Mouse (Mus musculus) liver, embryonic 11.5 days (tissue): Measurements from ENCODE around the gene Pbld1. TPM values are rescaled to one million over a fixed set of nuclear protein-coding genes. Genes with fewer than 3 reads are reported as not detected.
A peak's percentile ranks its signal among the peaks of the same experiment; 100 is the strongest.

Experiments
- ATAC-seq: fragments of 200-750 bp; cut with Nextera tagmentation; replicated peaks from 2 replicates; pipeline ENCODE4 v1.8.0; 2017; ENCODE audit warnings: moderate number of reproducible peaks, mild to moderate bottlenecking, moderate TSS enrichment, moderate library complexity; ENCODE audit not compliant: low FRiP score
- DNase-seq: peaks from one replicate; pipeline ENCODE4 v3.0.0-alpha.2; 2017; ENCODE audit warnings: low spot score
- H3K27ac ChIP-seq: fragments of 300-500 bp; sonication (generic); 2 replicates; pipeline ENCODE4 v1.5.1; 2014; ENCODE audit warnings: mild to moderate bottlenecking, low read depth, low read length, control low read depth
- H3K27me3 ChIP-seq: fragments of 300-500 bp; sonication (generic); replicated peaks from 2 replicates; pipeline ENCODE4 v1.6.1; 2014; ENCODE audit warnings: low read length, mixed read lengths; ENCODE audit not compliant: control insufficient read depth, insufficient read depth
- H3K36me3 ChIP-seq: fragments of 300-500 bp; sonication (generic); 2 replicates; pipeline ENCODE4 v1.6.1; 2014; ENCODE audit warnings: mild to moderate bottlenecking, low read length, moderate library complexity, mixed read lengths; ENCODE audit not compliant: control insufficient read depth, insufficient read depth
- H3K4me1 ChIP-seq: fragments of 300-500 bp; sonication (generic); replicated peaks from 2 replicates; pipeline ENCODE4 v1.6.1; 2014; ENCODE audit warnings: low read length, mixed read lengths; ENCODE audit not compliant: control insufficient read depth, insufficient read depth
- H3K4me2 ChIP-seq: fragments of 300-500 bp; sonication (generic); 2 replicates; pipeline ENCODE4 v1.6.1; 2014; ENCODE audit warnings: mild to moderate bottlenecking, control low read depth, moderate library complexity
- H3K4me3 ChIP-seq: fragments of 300-500 bp; sonication (generic); 2 replicates; pipeline ENCODE4 v1.5.1; 2014; ENCODE audit warnings: low read depth, low read length, control low read depth
- H3K9ac ChIP-seq: fragments of 300-500 bp; sonication (generic); 2 replicates; pipeline ENCODE4 v1.6.1; 2014; ENCODE audit warnings: low read depth, low read length, control low read depth
- H3K9me3 ChIP-seq: fragments of 300-500 bp; sonication (generic); 2 replicates; pipeline ENCODE4 v1.6.1; 2016; ENCODE audit warnings: low read length, inconsistent platforms, mixed read lengths; ENCODE audit not compliant: control insufficient read depth
- WGBS: fragments of 180-500 bp; shearing (Covaris S2); extraction: QIAGEN DNeasy Blood & Tissue Kit; methylation state at CpG from one replicate; pipeline ENCODE4 v1.1.7; 2014; 5-methylcytosine and 5-hydroxymethylcytosine counted together
- polyA plus RNA-seq: library from polyadenylated mRNA; unstranded; fragments of >200 nt; fragmentation: Nextera tagmentation; extraction: Ambion mirVana; gene quantifications from 2 replicates; pipeline ENCODE4 v1.2.1, GENCODE M21; 2014

The Pbld1 gene
- 1.9 and 2.5 TPM in 2 replicates for polyA plus RNA-seq

- no peak for DNase-seq
- H3K36me3 ChIP-seq = no peaks in the 10 kb centered on the region
- no peak within 1 kb of the TSS for H3K9ac ChIP-seq
- no peak within 1 kb of the TSS for H3K4me3 ChIP-seq
- no peak within 1 kb of the TSS for H3K27ac ChIP-seq
- ATAC-seq = no peak
- H3K4me1 ChIP-seq = no peaks in the 10 kb centered on the region
- H3K27me3 ChIP-seq = no peaks in the 10 kb centered on the region
- WGBS = 69% methylated on average over 2 of the region's 2 CpGs
- H3K9me3 ChIP-seq = no peaks in the 10 kb centered on the region
- no peak within 1 kb of the TSS for H3K4me2 ChIP-seq
These were observed at the start of gene Pbld1 for GRCm38 (mm10) chr10:63059862-63060261. Gene Pbld1 (plus strand): TSS chr10:63060162.

- 61% methylated on average over 4 of the region's 4 CpGs for WGBS
- Histone ChIP-seq H3K4me2 (no peak overlapping the region), H3K27me3 (no peaks in the 10 kb centered on the region), H3K4me3 (no peak overlapping the region), H3K27ac (no peak overlapping the region), H3K36me3 (peaks cover 16% of the 10 kb centered on the region; the same call in 1 of the 2 replicates), H3K9me3 (no peaks in the 10 kb centered on the region), H3K9ac (no peak overlapping the region), H3K4me1 (no peaks in the 10 kb centered on the region)
- DNase-seq (no peak), ATAC-seq (peak; percentile 67; the same call in 1 of the 2 replicates)
These were observed 49.7 kb upstream of the Pbld1 start for GRCm38 (mm10) chr10:63010268-63010667.

GRCm38 (mm10) chr10:63011556-63011955 is 48.4 kb upstream of the Pbld1 start:
- no peak overlapping the region for H3K9ac ChIP-seq
- no peaks in the 10 kb centered on the region for H3K27me3 ChIP-seq
- DNase-seq = no peak
- H3K4me2 ChIP-seq = no peak overlapping the region
- WGBS = 90% methylated on average over 6 of the region's 6 CpGs
- H3K4me3 ChIP-seq = no peak overlapping the region
- H3K4me1 ChIP-seq = no peaks in the 10 kb centered on the region
- no peaks in the 10 kb centered on the region for H3K9me3 ChIP-seq
- ATAC-seq = no peak
- H3K27ac ChIP-seq = no peak overlapping the region
- H3K36me3 ChIP-seq = peaks cover 22% of the 10 kb centered on the region; the same call in 1 of the 2 replicates

- no peak overlapping the region for H3K27ac ChIP-seq
- no peak for ATAC-seq
- peaks cover 29% of the 10 kb centered on the region for H3K36me3 ChIP-seq
- no peaks in the 10 kb centered on the region for H3K9me3 ChIP-seq
- H3K4me2 ChIP-seq = no peak overlapping the region
- no peaks in the 10 kb centered on the region for H3K27me3 ChIP-seq
- DNase-seq = no peak
- H3K9ac ChIP-seq = no peak overlapping the region
- 71% methylated on average over 3 of the region's 3 CpGs for WGBS
- H3K4me3 ChIP-seq = no peak overlapping the region
- no peaks in the 10 kb centered on the region for H3K4me1 ChIP-seq
These were observed 46.5 kb upstream of the Pbld1 start for GRCm38 (mm10) chr10:63013476-63013875.

- no peak for ATAC-seq
These were observed 45.8 kb upstream of the Pbld1 start for GRCm38 (mm10) chr10:63014168-63014567.

GRCm38 (mm10) chr10:63019304-63019703 is 40.7 kb upstream of the Pbld1 start:
- WGBS = 92% methylated on average over 6 of the region's 6 CpGs
- Histone ChIP-seq H3K9me3 (no peaks in the 10 kb centered on the region), H3K4me2 (no peak overlapping the region), H3K9ac (no peak overlapping the region), H3K27me3 (no peaks in the 10 kb centered on the region), H3K4me3 (no peak overlapping the region), H3K36me3 (peaks cover 16% of the 10 kb centered on the region), H3K4me1 (peaks cover 11% of the 10 kb centered on the region), H3K27ac (no peak overlapping the region)
- ATAC-seq (no peak), DNase-seq (no peak)

More at GRCm38 (mm10) chr10:63014168-63014567, 45.8 kb upstream of the Pbld1 start:
- Histone ChIP-seq H3K36me3 (peaks cover 29% of the 10 kb centered on the region), H3K9ac (no peak overlapping the region), H3K9me3 (no peaks in the 10 kb centered on the region), H3K27ac (no peak overlapping the region), H3K27me3 (no peaks in the 10 kb centered on the region), H3K4me3 (no peak overlapping the region), H3K4me2 (no peak overlapping the region), H3K4me1 (no peaks in the 10 kb centered on the region)
- 89% methylated on average over 9 of the region's 9 CpGs for WGBS
- no peak for DNase-seq

- 38% methylated on average over 4 of the region's 4 CpGs for WGBS
These were observed 38.3 kb upstream of the Pbld1 start for GRCm38 (mm10) chr10:63021702-63022101.

GRCm38 (mm10) chr10:63022541-63023120 is 37.3 kb upstream of the Pbld1 start:
- peak overlapping the region; percentile 99 for H3K27ac ChIP-seq
- peaks cover 15% of the 10 kb centered on the region for H3K4me1 ChIP-seq
- peak overlapping the region; percentile 91 for H3K4me3 ChIP-seq
- no peaks in the 10 kb centered on the region; the same call in none of the 2 replicates for H3K36me3 ChIP-seq
- no peaks in the 10 kb centered on the region for H3K27me3 ChIP-seq
- DNase-seq (no peak), ATAC-seq (no peak)
- peak overlapping the region; percentile 99 for H3K9ac ChIP-seq
- H3K9me3 ChIP-seq = no peaks in the 10 kb centered on the region
- H3K4me2 ChIP-seq = peak overlapping the region; percentile 73
- WGBS = under 1% methylated on average over 27 of the region's 27 CpGs

More at GRCm38 (mm10) chr10:63021702-63022101, 38.3 kb upstream of the Pbld1 start:
- Histone ChIP-seq H3K4me2 (peak overlapping the region; percentile 73), H3K36me3 (peaks cover 7% of the 10 kb centered on the region), H3K4me1 (peaks cover 15% of the 10 kb centered on the region), H3K4me3 (peak overlapping the region; percentile 91), H3K9me3 (no peaks in the 10 kb centered on the region), H3K9ac (no peak overlapping the region), H3K27me3 (no peaks in the 10 kb centered on the region), H3K27ac (no peak overlapping the region)
- no peak for DNase-seq
- no peak for ATAC-seq

GRCm38 (mm10) chr10:63023121-63023748 is 36.7 kb upstream of the Pbld1 start:
- H3K4me1 ChIP-seq = peaks cover 15% of the 10 kb centered on the region
- H3K4me2 ChIP-seq = peak overlapping the region; percentile 73
- 1% methylated on average over 68 of the region's 68 CpGs for WGBS
- no peaks in the 10 kb centered on the region for H3K36me3 ChIP-seq
- ATAC-seq (peak; percentile 13), DNase-seq (no peak)
- peak overlapping the region; percentile 99 for H3K27ac ChIP-seq
- peak overlapping the region; percentile 91 for H3K4me3 ChIP-seq
- H3K9ac ChIP-seq = peak overlapping the region; percentile 99
- no peaks in the 10 kb centered on the region for H3K9me3 ChIP-seq
- no peaks in the 10 kb centered on the region for H3K27me3 ChIP-seq
